Comparison of ENCODE assay signal across 23 mouse cellular contexts in the genomic region with DNA sequence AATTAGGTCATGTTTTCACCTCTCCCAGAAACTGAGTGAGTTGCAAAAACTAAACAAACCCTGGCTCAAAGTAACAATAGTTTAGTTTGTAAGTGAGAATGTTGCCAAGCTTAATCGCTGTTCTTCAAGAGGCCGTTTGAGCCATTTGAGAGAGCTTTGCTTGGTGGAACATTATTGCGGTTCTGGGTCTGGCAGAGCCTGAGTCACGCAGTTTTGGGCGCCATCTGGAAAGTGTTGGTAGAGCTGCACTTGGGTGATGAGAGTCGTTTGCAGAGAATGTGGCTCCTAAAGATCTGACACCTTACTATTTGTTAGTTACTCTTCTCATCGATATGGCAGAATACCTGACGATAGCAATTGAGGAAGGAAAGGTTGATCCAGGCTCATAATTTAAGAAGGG.
"Had no signal": no experiment of that assay in that cellular context is flagged by ENCODE, and none has a peak within 500 bp of the region (broad histone marks: within the 10 kb centered on the region; RNA-seq: fewer than 3 reads in every experiment).

No protein-coding gene starts in this region.

- H3K4me1 ChIP-seq: hindbrain, embryonic 10.5 days; hindbrain, embryonic 12.5 days; intestine, embryonic 15.5 days had no signal

- H3K27ac ChIP-seq: gastrocnemius, adult 2 months; heart, embryonic 10.5 days; hindbrain, embryonic 10.5 days; hindbrain, embryonic 12.5 days; hindbrain, embryonic 14.5 days; intestine, embryonic 15.5 days; limb, embryonic 10.5 days; limb, embryonic 12.5 days; liver, embryonic 13.5 days; liver, embryonic 15.5 days had no signal

- H3K4me3 ChIP-seq: gastrocnemius, adult 2 months; heart, embryonic 10.5 days; heart, embryonic 12.5 days; hindbrain, embryonic 10.5 days; hindbrain, embryonic 12.5 days; intestine, embryonic 15.5 days; limb, embryonic 10.5 days; limb, embryonic 12.5 days; liver, embryonic 13.5 days; liver, embryonic 15.5 days had no signal

- DNase-seq: gastrocnemius, adult 2 months; gastrocnemius, postnatal 10 days; gastrocnemius, postnatal 25 days; heart, adult 18-20 months; heart, postnatal 10 days; heart, postnatal 4 days; kidney, adult 18-20 months; kidney, adult 8-10 months; kidney, postnatal 10 days; kidney, postnatal 25 days; kidney, postnatal 4 days; liver; liver, embryonic 13.5 days; liver, postnatal 0 days had no signal

- H3K27me3 ChIP-seq: intestine, embryonic 15.5 days; limb, embryonic 12.5 days; liver, embryonic 15.5 days had no signal
